Mouse (Mus musculus) lung, embryonic 14.5 days (tissue): ENCODE results near the gene Ptger3. TPM values are rescaled to one million over a fixed set of nuclear protein-coding genes. Genes with fewer than 3 reads are reported as not detected.

Experiments
- ATAC-seq: fragments of 200-750 bp; cut with Nextera tagmentation; 2 replicates; pipeline ENCODE4 v1.8.0; 2017; ENCODE audit warnings: mild to moderate bottlenecking, moderate TSS enrichment, moderate library complexity; ENCODE audit not compliant: insufficient read depth
- DNase-seq: peaks from one replicate; pipeline ENCODE4 v3.0.0-alpha.2; 2015
- H3K27ac ChIP-seq: fragments of 300-500 bp; sonication (generic); 2 replicates; pipeline ENCODE4 v1.5.1; 2014; ENCODE audit warnings: low read depth, mild to moderate bottlenecking, moderate library complexity
- H3K27me3 ChIP-seq: fragments of 300-500 bp; sonication (generic); 2 replicates; pipeline ENCODE4 v1.6.1; 2014; ENCODE audit warnings: low read length, control low read depth; ENCODE audit not compliant: insufficient read depth
- H3K36me3 ChIP-seq: fragments of 300-500 bp; sonication (generic); 2 replicates; pipeline ENCODE4 v1.6.1; 2014; ENCODE audit warnings: control low read depth; ENCODE audit not compliant: insufficient read depth
- H3K4me1 ChIP-seq: fragments of 300-500 bp; sonication (generic); 2 replicates; pipeline ENCODE4 v1.6.1; 2014; ENCODE audit warnings: antibody characterized with exemption, control low read depth; ENCODE audit not compliant: insufficient read depth
- H3K4me2 ChIP-seq: fragments of 300-500 bp; sonication (generic); 2 replicates; pipeline ENCODE4 v1.6.1; 2014; ENCODE audit warnings: mild to moderate bottlenecking
- H3K4me3 ChIP-seq: fragments of 300-500 bp; sonication (generic); 2 replicates; pipeline ENCODE4 v1.5.1; 2014; ENCODE audit warnings: low read depth, low read length
- H3K9ac ChIP-seq: fragments of 300-500 bp; sonication (generic); 2 replicates; pipeline ENCODE4 v1.6.1; 2014
- H3K9me3 ChIP-seq: fragments of 300-500 bp; sonication (generic); 2 replicates; pipeline ENCODE4 v1.6.1; 2016; ENCODE audit warnings: low read depth, low read length, control low read depth
- CTCF ChIP-seq: IDR thresholded peaks from 2 replicates; pipeline ENCODE4 v1.5.1; 2016; ENCODE audit warnings: antibody characterized with exemption, low read depth
- WGBS: fragments of 180-500 bp; shearing (Covaris S2); extraction: QIAGEN DNeasy Blood & Tissue Kit; methylation state at CpG from one replicate; pipeline ENCODE4 v1.1.7; 2014; 5-methylcytosine and 5-hydroxymethylcytosine counted together
- polyA plus RNA-seq: library from polyadenylated mRNA; unstranded; fragments of >200 nt; fragmentation: Nextera tagmentation; extraction: Ambion mirVana; gene quantifications from 2 replicates; pipeline ENCODE4 v1.2.1, GENCODE M21; 2014

The Ptger3 gene
- polyA plus RNA-seq, 1 experiment from 2014 or later = 9.6 TPM

DNA sequence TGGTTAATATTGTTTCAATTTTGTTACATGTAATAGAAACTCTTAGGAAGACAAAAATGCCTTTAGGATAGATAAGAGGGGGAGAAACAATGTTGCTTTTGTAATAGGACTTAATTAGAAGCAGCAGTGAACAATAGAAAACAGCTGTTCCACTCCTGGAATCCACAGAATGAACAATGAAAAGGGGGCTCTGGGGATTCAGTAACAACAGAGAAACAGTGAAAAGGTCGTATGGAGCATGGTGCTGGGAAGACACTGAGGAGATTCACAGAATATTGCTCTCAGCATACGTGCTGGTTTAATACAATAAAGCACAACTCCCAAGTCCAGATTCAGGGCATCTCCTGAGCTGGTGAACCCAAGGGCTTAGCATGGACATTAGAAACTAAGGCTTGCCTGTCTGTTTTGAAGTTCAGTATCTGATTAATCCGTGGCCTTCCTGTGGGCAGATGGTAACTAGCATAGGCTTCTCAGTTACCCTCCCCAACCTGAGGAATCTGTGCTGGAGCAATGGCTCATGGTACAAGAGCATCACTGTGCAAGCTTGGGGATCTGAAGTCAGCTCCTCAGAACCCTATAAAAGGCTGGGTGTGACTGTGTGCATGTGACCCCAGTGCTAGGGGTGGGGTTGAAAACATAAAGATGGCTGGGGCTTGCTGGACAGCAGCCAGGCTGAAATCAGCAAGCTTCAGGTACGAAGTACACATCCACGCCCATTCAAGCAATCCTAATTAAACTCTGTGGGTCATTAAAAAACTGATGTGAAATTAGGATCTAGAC is 16.1 kb downstream of the Ptger3 start:
- Histone ChIP-seq H3K4me3 (no peak overlapping the region), H3K9ac (no peak overlapping the region), H3K36me3 (no peaks in the 10 kb centered on the region), H3K27ac (no peak overlapping the region), H3K4me1 (peaks cover 6% of the 10 kb centered on the region; the same call in 1 of the 2 replicates), H3K9me3 (no peaks in the 10 kb centered on the region), H3K4me2 (no peak overlapping the region), H3K27me3 (no peaks in the 10 kb centered on the region)
- peak; percentile 59 for DNase-seq
- no peak for ATAC-seq
- TF ChIP-seq CTCF = no peak
- WGBS = 56% methylated on average over 5 of the region's 5 CpGs

DNA sequence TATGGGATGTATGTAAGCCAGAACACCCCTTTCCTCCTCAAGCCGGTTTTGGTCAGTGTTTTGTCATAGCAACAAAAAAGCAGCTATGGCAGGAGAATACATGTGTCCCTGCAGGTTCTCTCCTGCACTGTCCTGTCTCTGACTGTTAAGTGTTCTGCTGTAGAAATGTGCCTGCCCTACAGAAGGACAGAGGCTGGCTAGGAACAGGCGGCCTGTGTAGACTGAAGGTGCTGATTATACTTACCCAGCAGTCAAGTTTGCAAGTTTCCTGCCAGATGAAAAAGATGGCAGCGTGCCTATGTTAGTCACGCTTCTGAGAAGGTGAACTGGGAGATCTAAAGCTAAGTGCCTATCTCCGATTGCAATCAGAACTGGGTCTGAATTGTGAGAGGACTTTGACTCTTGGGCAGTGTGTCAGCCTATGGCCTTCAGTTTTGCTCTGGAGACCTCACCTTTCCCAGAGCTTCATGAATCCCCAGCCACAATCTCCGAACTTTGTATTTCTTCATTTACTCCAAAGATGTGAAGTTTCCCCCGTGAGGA is 31.2 kb downstream of the Ptger3 start:
- no peaks in the 10 kb centered on the region for H3K36me3 ChIP-seq
- DNase-seq = no peak
- no peak overlapping the region for H3K4me3 ChIP-seq
- no peak overlapping the region for H3K4me2 ChIP-seq
- ATAC-seq = no peak
- 74% methylated on average over 7 of the region's 7 CpGs for WGBS
- no peaks in the 10 kb centered on the region for H3K9me3 ChIP-seq
- TF ChIP-seq CTCF = no peak
- H3K4me1 ChIP-seq = no peaks in the 10 kb centered on the region
- H3K27me3 ChIP-seq = no peaks in the 10 kb centered on the region
- no peak overlapping the region for H3K27ac ChIP-seq
- H3K9ac ChIP-seq = no peak overlapping the region

DNA sequence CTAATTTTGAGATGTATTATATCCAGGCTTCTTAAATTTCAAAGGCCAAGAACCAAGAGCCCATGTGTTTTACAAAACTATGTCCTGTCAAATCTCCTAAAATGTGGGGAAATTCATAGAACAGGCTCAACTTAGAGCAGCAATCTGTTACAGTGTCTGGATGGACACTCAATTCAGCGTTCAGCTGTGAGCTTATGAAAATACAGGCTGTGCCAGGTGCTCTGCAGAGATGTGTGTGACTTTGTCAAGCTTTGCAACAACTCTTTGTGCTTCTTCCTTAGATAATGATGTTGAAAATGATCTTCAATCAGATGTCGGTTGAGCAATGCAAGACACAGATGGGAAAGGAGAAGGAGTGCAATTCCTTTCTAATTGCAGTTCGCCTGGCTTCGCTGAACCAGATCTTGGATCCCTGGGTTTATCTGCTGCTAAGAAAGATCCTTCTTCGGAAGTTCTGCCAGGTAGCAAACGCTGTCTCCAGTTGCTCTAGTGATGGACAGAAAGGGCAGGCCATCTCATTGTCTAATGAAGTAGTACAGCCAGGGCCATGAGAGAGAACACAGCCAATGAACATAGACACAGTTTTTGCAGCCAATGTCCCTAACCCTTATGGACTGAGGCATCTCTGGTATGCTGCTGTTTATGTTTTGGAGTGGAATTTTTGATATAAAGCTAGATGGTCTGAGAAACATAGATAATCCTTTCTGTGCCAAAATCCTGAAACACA is 38.2 kb downstream of the Ptger3 start:
- no peaks in the 10 kb centered on the region for H3K4me1 ChIP-seq
- no peaks in the 10 kb centered on the region for H3K9me3 ChIP-seq
- no peak overlapping the region for H3K4me2 ChIP-seq
- H3K27me3 ChIP-seq = no peaks in the 10 kb centered on the region
- TF ChIP-seq CTCF = no peak
- WGBS = 58% methylated on average over 6 of the region's 6 CpGs
- no peak overlapping the region for H3K4me3 ChIP-seq
- DNase-seq = no peak
- ATAC-seq = peak; percentile 95
- H3K27ac ChIP-seq = peak overlapping the region; percentile 25
- H3K9ac ChIP-seq = no peak overlapping the region
- no peaks in the 10 kb centered on the region for H3K36me3 ChIP-seq

DNA sequence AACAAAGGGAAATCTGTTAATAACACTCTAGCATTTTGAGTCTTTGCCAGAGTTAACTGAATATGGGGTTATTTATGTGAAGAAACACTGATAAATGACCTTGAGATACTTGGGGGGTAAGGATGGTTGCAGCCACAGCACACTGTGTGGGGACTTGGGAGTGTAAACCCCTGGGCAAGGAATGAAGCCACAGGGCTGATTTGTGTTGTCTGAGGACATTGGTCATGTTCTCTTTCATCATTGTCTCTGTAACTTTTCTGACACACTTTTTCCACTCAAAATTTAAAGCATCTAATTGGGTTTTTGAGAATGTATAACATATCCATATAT is 38.7 kb downstream of the Ptger3 start:
- Histone ChIP-seq H3K27ac (no peak overlapping the region), H3K27me3 (no peaks in the 10 kb centered on the region), H3K9me3 (no peaks in the 10 kb centered on the region), H3K4me3 (no peak overlapping the region), H3K4me2 (no peak overlapping the region), H3K9ac (no peak overlapping the region), H3K4me1 (no peaks in the 10 kb centered on the region), H3K36me3 (no peaks in the 10 kb centered on the region)
- DNase-seq (peak; percentile 85), ATAC-seq (peak; percentile 87)
- no peak for TF ChIP-seq CTCF

DNA sequence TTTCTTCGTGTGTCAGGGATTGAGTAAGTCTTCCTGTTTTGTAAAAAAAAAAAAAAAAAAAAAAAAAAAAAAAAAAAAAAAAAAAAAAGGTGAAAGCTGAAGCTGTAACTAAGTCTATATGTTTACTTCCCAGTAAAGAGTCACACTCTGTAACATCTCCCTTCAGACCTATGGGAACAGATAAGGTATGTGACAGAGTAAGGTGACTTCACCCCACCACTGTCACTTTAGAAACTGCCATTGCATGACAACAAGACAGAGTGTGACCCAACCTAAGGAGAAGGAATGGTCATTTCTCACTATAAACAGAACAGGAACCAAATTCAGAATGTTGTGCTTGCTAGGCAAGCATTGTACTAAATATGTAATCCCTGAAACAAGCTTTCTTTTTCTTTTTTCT is 46.9 kb downstream of the Ptger3 start:
- DNase-seq (no peak), ATAC-seq (no peak)
- Histone ChIP-seq H3K4me1 (no peaks in the 10 kb centered on the region), H3K9me3 (no peaks in the 10 kb centered on the region), H3K4me2 (no peak overlapping the region), H3K4me3 (no peak overlapping the region), H3K9ac (no peak overlapping the region), H3K27ac (no peak overlapping the region), H3K36me3 (no peaks in the 10 kb centered on the region), H3K27me3 (no peaks in the 10 kb centered on the region)
- no peak for TF ChIP-seq CTCF
- 19% methylated on average over 1 of the region's 1 CpGs for WGBS

DNA sequence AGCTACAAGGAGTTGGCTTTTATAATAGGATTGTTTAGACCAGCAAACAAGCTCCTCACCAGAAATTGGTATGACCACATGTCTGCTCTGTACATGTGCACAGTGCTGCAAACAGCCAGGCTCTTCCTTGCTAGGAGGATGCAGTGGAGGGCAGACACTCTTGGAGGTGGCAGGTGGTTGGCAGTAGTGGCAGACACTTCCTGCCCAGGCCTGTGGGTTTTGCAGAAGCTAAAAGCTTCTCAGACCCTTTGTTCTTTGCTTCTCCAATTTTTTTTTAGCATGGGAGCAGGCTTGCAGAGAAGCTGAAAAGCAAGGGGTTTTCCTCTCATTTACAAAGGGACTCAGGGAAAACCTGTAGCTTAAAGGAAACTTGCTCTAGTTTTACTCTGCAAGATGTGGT is 50.3 kb downstream of the Ptger3 start:
- Histone ChIP-seq H3K4me2 (no peak overlapping the region), H3K27ac (no peak overlapping the region), H3K9ac (no peak overlapping the region), H3K27me3 (no peaks in the 10 kb centered on the region), H3K36me3 (no peaks in the 10 kb centered on the region), H3K4me1 (no peaks in the 10 kb centered on the region), H3K9me3 (no peaks in the 10 kb centered on the region), H3K4me3 (no peak overlapping the region)
- ATAC-seq (no peak), DNase-seq (no peak)
- TF ChIP-seq CTCF = no peak

DNA sequence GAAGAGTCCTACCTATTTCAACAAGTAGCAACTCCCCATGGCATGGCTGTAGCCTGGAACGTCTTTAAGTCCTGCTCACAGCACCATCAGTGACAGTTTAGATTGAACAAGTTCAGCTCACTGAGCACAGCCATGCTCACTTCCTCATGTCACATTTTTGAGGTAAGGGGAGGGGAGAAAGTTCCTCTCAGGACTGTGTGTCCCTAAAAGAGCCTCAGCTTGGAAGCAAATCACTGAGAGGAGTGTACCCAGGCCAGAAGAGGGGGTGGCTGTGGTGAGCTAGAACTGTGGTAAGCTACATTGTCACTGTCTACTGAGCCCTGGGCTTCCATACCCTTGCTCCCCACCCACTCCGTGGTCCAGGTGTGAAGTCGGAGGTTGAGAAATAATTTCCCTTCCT is 60.7 kb downstream of the Ptger3 start:
- no peaks in the 10 kb centered on the region for H3K4me1 ChIP-seq
- DNase-seq (no peak), ATAC-seq (no peak)
- no peaks in the 10 kb centered on the region for H3K27me3 ChIP-seq
- no peak overlapping the region for H3K4me2 ChIP-seq
- WGBS = 53% methylated on average over 3 of the region's 3 CpGs
- TF ChIP-seq CTCF = no peak
- no peak overlapping the region for H3K4me3 ChIP-seq
- no peaks in the 10 kb centered on the region for H3K36me3 ChIP-seq
- no peak overlapping the region for H3K27ac ChIP-seq
- no peak overlapping the region for H3K9ac ChIP-seq
- H3K9me3 ChIP-seq = no peaks in the 10 kb centered on the region
